Mouse (Mus musculus) stomach, postnatal 0 days (tissue): ENCODE measurements around the gene Klhl18. TPM values are rescaled to one million over a fixed set of nuclear protein-coding genes. Genes with fewer than 3 reads are reported as not detected.

ENCODE experiments used
- ATAC-seq: fragments of 200-750 bp; cut with Nextera tagmentation; 2 replicates; pipeline ENCODE4 v1.8.0; 2017; ENCODE audit not compliant: low FRiP score, low TSS enrichment
- DNase-seq: peaks from one replicate; pipeline ENCODE4 v3.0.0-alpha.2; 2016; ENCODE audit warnings: low spot score
- H3K27ac ChIP-seq: fragments of 300-500 bp; sonication (generic); replicated peaks from 2 replicates; pipeline ENCODE4 v1.5.1; 2014; ENCODE audit warnings: mild to moderate bottlenecking, control low read depth
- H3K27me3 ChIP-seq: fragments of 300-500 bp; sonication (generic); 2 replicates; pipeline ENCODE4 v1.6.1; 2014; ENCODE audit warnings: low read length; ENCODE audit not compliant: control insufficient read depth, insufficient read depth
- H3K36me3 ChIP-seq: fragments of 300-500 bp; sonication (generic); 2 replicates; pipeline ENCODE4 v1.6.1; 2014; ENCODE audit warnings: low read length, mixed read lengths; ENCODE audit not compliant: control insufficient read depth, insufficient read depth
- H3K4me1 ChIP-seq: fragments of 300-500 bp; sonication (generic); replicated peaks from 2 replicates; pipeline ENCODE4 v1.6.1; 2014; ENCODE audit warnings: antibody characterized with exemption; ENCODE audit not compliant: control insufficient read depth, insufficient read depth
- H3K4me2 ChIP-seq: fragments of 300-500 bp; sonication (generic); replicated peaks from 2 replicates; pipeline ENCODE4 v1.6.1; 2014; ENCODE audit warnings: low read depth, mild to moderate bottlenecking, control low read depth, moderate library complexity
- H3K4me3 ChIP-seq: fragments of 300-500 bp; sonication (generic); 2 replicates; pipeline ENCODE4 v1.5.1; 2014; ENCODE audit warnings: low read depth, low read length, control low read depth
- H3K9ac ChIP-seq: fragments of 300-500 bp; sonication (generic); 2 replicates; pipeline ENCODE4 v1.6.1; 2014; ENCODE audit warnings: mild to moderate bottlenecking, low read length, control low read depth, mixed read lengths
- H3K9me3 ChIP-seq: fragments of 300-500 bp; sonication (generic); 2 replicates; pipeline ENCODE4 v1.6.1; 2016; ENCODE audit warnings: low read length; ENCODE audit not compliant: control insufficient read depth
- CTCF ChIP-seq: IDR thresholded peaks from 2 replicates; pipeline ENCODE4 v1.5.1; 2016; ENCODE audit warnings: antibody characterized with exemption, low read depth, mild to moderate bottlenecking, moderate library complexity
- EP300 ChIP-seq: optimal IDR thresholded peaks from 2 replicates; pipeline ENCODE3; 2016; ENCODE audit warnings: antibody characterized with exemption
- WGBS: fragments of 180-500 bp; shearing (Covaris S2); extraction: QIAGEN DNeasy Blood & Tissue Kit; methylation state at CpG from one replicate; pipeline ENCODE4 v1.1.7; 2014; 5-methylcytosine and 5-hydroxymethylcytosine counted together
- polyA plus RNA-seq: library from polyadenylated mRNA; unstranded; fragments of >200 nt; fragmentation: Nextera tagmentation; extraction: Ambion mirVana; gene quantifications from 2 replicates; pipeline ENCODE4 v1.2.1, GENCODE M21; 2015

The Klhl18 gene
- polyA plus RNA-seq, 1 experiment from 2014 or later, result 5.7 TPM

DNA sequence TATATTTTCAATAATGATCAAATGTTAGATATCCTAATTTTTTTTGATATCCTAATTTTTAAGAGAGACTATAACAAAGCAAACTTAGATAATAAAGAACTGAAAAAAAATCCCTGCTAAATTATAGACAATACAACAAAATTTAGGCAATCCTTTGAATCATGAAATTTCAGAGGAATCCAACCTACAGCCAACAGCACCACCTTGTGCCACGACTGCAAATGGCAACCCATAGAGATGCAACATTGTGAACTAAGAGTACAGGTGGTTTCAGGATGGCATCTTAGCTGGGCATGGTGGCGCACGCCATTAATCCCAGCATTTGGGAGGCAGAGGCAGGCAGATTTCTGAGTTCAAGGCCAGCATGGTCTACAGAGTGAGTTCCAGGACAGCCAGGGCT, 10.3 kb downstream of the Klhl18 start:
- Histone ChIP-seq H3K27ac (no peak overlapping the region), H3K4me3 (no peak overlapping the region), H3K4me2 (no peak overlapping the region), H3K9me3 (no peaks in the 10 kb centered on the region), H3K9ac (no peak overlapping the region), H3K36me3 (no peaks in the 10 kb centered on the region), H3K27me3 (no peaks in the 10 kb centered on the region), H3K4me1 (no peaks in the 10 kb centered on the region)
- no peak for TF ChIP-seq EP300
- TF ChIP-seq CTCF, result peak; percentile 62
- no peak for ATAC-seq
- 86% methylated on average over 3 of the region's 3 CpGs for WGBS
- DNase-seq, result no peak

DNA sequence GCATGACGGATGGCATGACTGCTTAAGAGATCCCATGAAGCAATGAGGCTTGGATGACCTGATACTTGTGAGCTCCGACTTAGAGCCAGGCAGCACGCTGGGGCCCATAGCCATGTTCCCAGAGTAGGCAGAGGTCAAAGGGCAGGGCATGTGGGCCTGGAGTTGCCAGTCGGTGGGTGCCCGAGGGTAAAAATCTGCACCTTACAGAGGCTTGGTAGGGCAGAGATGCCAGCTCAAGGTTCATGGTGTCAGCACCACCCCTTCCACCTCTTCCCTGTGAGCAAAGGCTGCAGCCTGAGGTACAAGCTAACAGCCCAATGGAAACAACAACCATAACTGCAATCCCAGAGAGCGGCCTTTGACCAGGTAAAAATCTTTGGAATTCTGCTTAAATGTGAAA, 11.2 kb downstream of the Klhl18 start:
- Histone ChIP-seq H3K36me3 (no peaks in the 10 kb centered on the region), H3K9ac (no peak overlapping the region), H3K27ac (no peak overlapping the region), H3K4me1 (no peaks in the 10 kb centered on the region), H3K4me3 (no peak overlapping the region), H3K4me2 (no peak overlapping the region), H3K9me3 (no peaks in the 10 kb centered on the region), H3K27me3 (no peaks in the 10 kb centered on the region)
- no peak for ATAC-seq
- DNase-seq, result no peak
- TF ChIP-seq EP300, result no peak
- TF ChIP-seq CTCF, result no peak
- 86% methylated on average over 6 of the region's 6 CpGs for WGBS

DNA sequence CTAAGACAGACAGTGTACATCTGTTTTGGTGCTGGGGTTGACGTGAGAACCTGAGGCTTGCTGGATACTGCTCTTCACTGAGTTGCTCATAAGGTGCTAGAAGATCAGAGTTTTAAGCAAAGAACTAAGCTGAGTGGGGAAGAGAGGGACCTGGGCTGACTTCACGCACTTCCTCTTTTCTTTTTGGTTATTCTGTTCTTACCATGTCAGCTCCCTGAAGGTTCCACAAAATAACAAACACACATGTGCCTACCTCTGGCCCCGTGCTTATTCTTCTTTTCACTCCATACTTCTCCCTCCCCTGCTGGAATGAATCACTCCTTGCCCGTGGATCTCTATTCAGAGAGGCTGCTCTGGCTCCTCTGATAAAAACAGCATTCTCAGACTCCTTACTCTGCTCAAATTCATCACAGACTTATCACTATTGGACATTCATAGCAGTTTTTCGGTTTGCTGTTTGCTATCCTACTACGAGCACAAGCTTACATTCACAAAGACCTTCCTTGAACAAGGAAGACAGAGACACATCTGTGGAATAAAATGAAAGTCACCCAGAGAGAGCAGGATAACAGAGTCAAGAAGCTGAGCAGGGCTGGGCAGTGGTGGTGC, 12.4 kb downstream of the Klhl18 start:
- no peak for ATAC-seq
- H3K4me2 ChIP-seq, result no peak overlapping the region
- 86% methylated on average over 6 of the region's 6 CpGs for WGBS
- H3K27ac ChIP-seq, result no peak overlapping the region
- DNase-seq, result no peak
- no peaks in the 10 kb centered on the region for H3K4me1 ChIP-seq
- H3K9ac ChIP-seq, result no peak overlapping the region
- H3K4me3 ChIP-seq, result no peak overlapping the region
- no peaks in the 10 kb centered on the region for H3K36me3 ChIP-seq
- no peaks in the 10 kb centered on the region for H3K27me3 ChIP-seq
- no peak for TF ChIP-seq CTCF
- no peak for TF ChIP-seq EP300
- H3K9me3 ChIP-seq, result no peaks in the 10 kb centered on the region

DNA sequence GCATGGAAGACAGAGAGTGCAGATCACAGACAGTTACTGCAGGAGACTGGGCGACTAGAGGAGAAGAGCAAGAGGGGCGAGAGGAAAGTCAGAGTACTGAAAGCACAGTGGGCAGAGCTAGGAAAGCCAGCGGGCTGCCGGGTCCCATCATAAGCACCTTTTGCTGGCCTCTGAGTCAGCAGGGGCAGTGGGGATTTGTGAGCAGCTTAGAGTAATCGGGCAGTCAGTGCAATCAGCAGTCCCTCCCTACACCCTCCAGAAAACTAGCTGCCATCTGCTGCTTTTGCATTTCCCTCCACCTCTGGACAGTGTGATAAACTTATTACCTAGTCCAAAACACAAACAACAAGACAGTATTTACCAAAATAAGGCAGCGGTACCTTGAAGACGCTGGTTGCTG, 14.2 kb downstream of the Klhl18 start:
- ATAC-seq (no peak), DNase-seq (no peak)
- Histone ChIP-seq H3K4me1 (no peaks in the 10 kb centered on the region), H3K4me2 (no peak overlapping the region), H3K9me3 (no peaks in the 10 kb centered on the region), H3K27me3 (no peaks in the 10 kb centered on the region), H3K4me3 (no peak overlapping the region), H3K9ac (no peak overlapping the region), H3K36me3 (no peaks in the 10 kb centered on the region), H3K27ac (no peak overlapping the region)
- TF ChIP-seq EP300, result no peak
- WGBS, result 81% methylated on average over 7 of the region's 7 CpGs

DNA sequence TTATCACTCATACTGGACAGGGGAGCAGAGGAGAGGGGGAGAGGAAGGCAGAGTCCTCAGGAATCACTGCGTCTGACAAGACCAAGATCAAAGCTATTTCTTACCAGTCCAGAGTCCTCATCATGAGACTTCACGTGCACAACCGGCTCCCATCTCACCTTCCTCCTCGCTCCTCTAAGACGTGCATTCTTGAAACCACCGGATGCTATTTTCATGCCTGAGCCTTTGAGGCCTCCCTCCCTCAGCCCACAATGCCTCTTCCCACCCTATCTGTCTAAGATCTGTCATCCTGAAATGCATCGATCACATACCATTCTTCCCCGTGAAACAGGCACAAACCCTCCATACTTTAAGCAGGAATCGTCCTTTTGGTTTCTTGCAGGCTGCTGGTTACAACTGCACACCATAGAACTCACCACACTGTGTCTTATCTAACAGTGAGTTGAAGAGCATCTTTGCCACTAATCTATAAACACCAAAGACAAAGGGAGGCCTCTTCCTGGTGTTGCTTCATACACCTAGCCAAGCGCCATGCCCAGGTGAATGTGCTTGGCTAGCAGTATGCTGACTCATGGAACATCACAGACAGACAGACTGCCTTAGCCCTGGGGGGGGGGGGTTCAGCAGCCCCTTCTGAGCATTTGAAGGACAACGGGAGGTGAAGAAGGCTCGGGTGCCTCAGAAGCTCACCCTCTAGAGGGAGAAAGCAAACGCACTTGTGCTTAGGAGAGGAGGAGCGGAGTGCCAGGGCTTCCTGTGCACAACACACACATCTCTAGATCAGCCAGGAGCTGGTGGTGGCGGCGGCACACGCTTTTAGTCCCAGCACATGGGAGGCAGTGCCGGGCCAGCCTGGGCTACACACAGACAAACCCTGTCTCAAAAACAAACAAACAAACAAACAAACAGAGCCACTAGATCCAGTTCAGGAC, 15.3 kb downstream of the Klhl18 start:
- Histone ChIP-seq H3K9ac (no peak overlapping the region), H3K4me1 (no peaks in the 10 kb centered on the region), H3K27me3 (no peaks in the 10 kb centered on the region), H3K9me3 (no peaks in the 10 kb centered on the region), H3K36me3 (no peaks in the 10 kb centered on the region), H3K4me2 (no peak overlapping the region), H3K4me3 (no peak overlapping the region), H3K27ac (no peak overlapping the region)
- TF ChIP-seq EP300 (no peak), CTCF (no peak)
- ATAC-seq, result no peak
- no peak for DNase-seq
- 82% methylated on average over 18 of the region's 18 CpGs for WGBS
